Mouse (Mus musculus): ENCODE data around the gene Slc5a5. TPM values are rescaled to one million over a fixed set of nuclear protein-coding genes. Genes with fewer than 3 reads are reported as not detected.
"Not testable (repeated sequence)": the region's sequence is repeated elsewhere in the genome, so short reads cannot be mapped to it uniquely, and the experiment has no call there.

Gene Slc5a5
- total RNA-seq, 4 experiments from 2014 or later = 10.2 to 11.9 (median 11.5) TPM

DNA sequence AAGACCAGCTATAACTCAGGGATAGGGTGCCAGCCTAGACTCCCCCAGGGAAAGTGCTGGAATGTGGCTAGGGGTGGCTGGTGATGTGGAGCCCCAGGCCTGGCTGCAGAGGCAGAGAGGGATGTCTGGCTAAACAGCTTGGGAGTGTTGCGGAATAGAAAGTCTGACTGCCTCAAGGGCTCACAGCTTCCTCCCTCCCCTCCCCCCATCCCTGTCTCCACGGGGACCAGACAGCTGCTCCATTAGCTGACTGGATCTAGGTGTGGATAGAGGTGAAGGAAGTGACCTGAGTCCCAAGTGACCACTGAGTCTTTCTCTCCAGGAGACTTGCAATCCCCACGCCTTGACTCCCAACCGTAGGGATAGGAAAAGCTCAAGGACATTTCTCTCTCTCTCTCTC, 10.6 kb upstream of the Slc5a5 start:
- DNase-seq (ENCODE audit: low spot score in 2 of 2) = no peak

DNA sequence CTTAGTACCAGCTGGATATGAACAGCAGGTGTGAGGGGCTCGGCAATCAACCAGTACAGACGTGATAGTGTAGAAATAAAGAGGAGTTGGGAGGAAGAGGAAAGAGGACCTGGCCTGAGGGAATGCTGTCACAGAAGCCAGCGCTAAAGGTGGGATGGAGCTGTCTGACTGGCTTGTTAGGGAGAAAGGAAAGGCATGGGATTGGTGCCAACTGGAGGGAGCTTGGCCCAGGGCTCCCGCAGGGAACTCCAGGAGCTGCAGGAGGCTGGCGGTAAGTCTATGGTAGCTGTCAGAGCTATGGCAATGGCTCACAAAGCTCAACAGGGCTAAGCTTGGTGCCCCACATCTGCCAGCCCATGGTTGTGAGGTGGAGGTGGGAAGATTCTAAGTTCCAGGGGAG, 9.7 kb upstream of the Slc5a5 start:
- DNase-seq (ENCODE audit: low spot score in 2 of 2) = no peak

DNA sequence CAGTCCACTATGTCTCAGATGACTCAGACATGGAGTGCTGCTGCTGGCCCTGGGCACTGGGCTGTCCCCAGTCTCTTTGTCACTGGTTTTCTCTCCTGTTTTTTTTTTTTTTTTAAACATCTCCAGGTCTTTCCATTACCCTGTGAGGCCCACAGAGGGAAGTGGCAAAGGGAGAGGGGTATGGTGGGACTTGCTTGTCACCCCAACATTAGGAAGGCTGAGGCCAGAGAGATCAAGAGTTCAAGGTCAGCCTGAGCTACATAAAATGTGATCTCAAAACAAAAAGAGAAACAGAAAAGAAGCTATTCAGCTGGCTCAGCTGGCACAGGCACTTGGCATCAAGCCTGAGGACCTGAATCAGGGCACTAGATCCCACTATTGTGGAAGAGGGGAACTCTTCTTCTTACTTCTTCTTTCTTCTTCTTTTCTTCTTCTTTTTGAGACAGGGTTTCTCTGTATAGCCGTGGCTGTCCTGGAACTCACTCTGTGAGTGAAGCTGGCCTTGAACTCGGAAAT, 8.4 kb upstream of the Slc5a5 start:
- no peak for DNase-seq (ENCODE audit: low spot score in 2 of 2)

DNA sequence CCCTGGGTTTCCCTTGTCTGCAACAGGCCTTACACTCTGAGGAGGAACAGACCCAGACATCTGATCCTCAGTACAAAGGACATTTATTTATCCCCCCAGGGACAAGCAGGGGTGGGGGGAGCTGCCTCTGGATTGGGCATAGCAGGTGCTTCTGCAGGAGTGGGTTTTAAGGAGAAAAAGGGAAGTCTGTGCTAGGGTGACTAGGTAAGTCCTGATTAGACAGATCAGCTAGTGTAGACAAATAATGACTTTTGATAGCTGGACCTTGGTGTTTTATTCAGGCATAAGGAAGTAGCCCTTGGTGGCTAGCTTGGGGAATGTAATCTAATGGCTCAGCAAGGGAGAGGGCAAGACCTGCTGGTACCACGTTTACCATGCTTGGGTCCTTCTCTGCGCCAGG, 6.7 kb upstream of the Slc5a5 start:
- no peak for DNase-seq (ENCODE audit: low spot score in 2 of 2)

DNA sequence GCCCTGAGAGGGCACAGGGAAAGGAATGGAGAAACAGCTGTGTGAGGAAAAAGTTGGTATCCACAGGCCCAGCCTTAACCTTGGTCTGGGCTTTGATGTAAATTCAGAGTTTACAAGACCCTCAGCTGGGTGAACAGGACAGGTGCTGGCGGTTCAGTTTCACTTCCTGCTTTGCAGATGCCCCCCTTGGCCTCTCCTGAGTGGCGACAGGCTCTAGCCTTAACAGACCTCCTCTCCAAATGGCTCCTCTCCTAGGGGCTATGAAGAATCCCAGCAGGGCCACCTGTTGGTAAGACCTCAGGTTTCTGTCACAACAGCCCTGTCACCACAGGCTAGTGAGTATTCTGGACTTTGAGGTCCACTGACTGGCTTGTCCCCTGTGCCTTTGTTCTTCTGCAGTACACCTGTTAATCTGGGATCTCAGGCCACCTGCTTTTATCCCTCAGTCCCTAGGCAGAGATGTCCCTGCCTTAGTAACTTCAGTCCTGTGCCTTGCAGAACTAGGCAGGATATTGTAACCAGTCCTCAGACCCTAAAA, 6.2 kb upstream of the Slc5a5 start:
- no peak for DNase-seq (ENCODE audit: low spot score in 2 of 2)

DNA sequence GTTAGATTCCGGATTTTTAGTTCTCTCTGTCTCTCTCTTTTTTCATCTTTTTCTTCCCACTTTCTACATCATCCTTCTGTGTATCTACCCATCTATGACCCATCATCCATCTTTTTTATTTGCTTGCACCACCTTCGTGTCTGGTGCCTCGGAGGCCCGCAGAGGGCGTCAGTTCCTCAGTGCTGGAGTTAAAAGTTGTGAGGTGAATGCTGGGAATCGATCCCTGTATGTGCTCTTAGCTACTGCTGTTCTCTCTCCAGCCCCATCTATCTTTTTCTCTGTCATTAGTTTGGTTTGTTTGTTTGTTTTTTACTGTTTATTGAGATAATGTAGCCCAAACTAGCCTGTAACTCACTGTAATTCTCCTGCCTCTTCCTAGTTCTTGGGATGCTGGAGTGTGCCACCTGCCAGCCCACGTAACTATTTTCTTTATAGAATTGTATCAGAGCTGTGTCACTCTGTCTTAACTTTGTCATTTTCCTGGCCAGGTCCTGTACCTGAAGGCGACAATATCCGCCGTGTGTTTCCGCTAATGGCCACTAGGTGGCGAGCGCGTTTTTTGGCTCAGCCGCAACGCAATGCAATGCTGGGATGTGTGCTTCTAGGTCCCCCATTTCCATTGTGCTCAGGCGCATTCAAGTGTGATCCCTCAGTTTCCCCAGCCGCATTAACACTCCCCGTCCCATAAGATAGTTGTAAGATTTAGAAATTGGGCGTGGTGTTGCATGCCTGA, 5.3 kb upstream of the Slc5a5 start:
- peak; percentile 68 to 87 for DNase-seq (ENCODE audit: low spot score in 2 of 2)

DNA sequence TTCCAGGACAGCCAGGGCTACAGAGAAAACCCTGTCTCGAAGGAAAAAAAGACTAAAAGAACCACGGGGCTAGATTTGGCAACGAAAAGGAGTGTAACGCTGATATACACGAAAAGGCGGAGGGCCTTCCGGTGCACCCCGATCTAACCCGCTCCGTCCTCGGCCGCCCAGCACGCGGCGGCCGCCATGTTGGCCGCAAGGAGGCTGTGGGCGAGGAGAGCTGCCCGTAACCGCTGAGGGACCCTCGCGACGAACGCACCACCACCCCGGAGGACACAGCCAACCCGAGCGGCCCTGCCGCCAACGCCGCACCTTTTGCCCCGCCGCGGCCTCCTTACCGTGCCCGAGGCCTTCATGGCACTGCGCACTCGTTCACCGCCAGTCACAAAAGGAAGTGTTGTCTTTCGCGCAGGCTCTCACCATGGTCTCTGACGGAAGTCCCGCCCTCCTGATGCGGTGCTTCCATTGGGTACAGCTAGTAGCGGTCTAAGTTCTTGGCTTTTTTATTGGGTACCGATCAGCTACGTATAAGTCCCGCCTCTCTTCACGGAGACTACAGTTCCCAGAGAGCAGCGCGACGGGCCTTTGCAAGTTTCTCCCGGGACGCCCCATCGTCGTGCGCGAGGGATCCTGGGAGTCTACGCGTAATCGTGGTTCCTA, 4.6 kb upstream of the Slc5a5 start, which contains the start of gene Rpl18a:
Rpl18a (minus strand) TSS at position 392 of the 660 bp plus-strand sequence.
- DNase-seq (ENCODE audit: low spot score in 2 of 2) = peak; percentile 87 to 98

DNA sequence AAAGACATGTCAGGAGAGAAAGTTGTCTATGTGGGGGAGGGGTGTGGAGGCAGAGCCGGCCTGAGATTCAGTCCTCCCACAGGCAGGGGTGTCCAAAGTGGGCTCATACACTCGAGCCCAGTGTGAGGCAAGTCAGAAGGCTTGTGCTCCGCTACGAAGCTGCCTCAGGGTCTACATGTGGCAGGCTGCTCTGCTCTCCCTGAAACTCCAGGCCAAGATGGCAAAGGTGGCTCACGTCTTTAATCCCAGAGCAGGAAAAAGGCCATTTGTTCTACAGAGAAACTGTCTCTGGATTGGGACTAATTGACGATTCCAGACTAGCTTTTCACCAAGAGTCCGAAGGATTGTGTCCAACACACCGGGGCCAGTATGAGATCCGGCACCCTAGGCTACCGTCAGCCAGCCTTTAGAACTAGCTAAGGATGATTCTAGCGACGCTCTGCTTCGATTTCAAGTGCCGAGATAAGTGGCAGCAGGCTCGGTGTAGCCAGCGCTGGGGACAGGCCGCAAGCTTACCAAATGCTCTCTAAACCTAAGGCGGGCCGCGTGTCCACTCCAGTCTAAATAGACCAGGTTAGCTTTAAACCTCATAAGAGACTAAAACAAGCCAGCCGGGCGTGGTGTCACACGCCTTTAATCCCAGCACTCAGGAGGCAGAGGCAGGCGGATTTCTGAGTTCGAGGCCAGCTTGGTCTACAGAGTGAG, 3.9 kb upstream of the Slc5a5 start:
- no peak for DNase-seq (ENCODE audit: low spot score in 2 of 2)

DNA sequence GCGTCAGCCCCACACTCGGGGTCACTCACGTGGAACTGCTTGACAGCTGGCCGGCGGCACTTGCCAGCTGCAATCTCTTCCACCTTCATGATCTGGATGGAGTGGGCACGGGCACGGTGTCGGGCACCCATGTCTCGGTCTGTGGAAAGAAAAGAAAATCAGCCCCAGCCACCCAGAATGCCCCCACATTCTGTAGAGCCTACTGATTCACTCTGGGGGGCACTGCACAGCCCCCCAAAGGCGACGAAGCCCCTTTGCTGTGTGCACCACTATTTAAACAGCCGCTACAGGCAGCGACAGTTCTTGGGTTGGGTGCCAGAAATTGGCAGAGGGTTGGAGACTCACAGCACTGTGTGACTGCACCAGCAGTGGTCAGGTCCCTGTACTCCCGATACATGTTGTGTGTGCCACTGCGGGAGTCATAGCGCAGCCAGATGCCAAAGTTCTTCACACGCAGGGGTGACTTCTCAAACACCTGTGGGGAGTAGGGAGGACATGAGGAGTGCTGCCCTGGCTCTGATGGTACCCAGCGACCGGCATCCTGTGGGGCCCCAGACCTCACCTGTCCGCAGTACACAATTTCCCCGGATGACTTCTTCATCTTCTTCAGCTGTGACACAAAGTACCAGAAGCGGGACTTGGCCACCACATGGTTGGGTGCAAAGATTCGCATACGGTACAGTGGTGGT, 3.2 kb upstream of the Slc5a5 start:
- not testable (repeated sequence) for DNase-seq (ENCODE audit: low spot score in 2 of 2)

DNA sequence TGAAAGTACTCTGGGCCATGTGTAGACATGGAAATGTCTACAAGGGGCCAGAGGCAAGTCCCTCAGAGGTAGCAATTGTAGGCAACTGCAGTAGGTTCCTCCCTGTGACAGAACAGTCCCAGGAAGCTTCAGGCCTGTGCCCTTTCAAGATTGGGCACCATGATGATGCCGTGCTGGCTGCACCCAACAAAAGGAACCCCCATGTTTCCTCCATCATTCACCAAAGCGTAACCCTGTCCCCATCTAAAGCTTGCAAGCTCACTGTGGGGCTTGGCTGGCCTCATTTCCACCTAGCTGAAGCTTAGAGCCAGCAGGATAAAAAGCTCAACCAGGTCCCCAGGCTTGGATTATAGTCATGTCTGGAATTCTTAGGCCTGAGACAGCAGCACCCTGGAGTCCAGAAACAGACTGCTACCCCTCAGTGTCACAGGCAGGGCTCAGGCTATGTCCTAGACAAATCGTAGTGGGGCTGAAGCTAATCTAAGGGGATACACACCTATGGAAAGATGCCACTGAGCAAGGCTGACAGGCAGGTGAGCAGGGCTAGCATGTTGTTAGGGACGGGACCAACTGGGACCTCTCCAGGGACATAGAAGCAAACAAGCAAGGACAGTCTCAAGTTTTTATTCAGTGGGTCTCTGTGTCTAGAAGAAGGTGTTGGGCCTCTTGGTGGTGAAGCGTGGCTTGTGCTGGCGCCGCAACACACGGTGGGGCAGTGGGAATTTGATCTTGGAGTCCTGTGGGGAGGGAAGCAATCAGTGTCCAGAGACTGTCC, 2.4 kb upstream of the Slc5a5 start:
- DNase-seq (ENCODE audit: low spot score in 2 of 2) = no peak

DNA sequence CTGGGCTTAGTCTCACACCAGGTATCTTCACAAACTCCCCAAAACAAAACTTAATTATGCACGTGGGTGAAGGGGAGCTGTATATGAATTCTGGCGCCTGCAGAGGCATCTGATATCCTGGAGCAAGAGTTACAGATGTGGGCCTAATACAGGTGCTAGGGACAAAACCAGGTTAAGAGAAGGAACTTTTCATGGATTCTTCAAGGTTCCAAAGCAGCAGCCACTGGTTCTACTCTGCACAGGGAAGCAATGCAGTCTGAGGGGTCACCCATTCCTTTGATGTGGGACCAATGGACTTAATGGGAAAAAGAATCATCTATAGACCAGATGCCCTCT, 1.8 kb upstream of the Slc5a5 start:
- DNase-seq (ENCODE audit: low spot score in 2 of 2) = no peak

DNA sequence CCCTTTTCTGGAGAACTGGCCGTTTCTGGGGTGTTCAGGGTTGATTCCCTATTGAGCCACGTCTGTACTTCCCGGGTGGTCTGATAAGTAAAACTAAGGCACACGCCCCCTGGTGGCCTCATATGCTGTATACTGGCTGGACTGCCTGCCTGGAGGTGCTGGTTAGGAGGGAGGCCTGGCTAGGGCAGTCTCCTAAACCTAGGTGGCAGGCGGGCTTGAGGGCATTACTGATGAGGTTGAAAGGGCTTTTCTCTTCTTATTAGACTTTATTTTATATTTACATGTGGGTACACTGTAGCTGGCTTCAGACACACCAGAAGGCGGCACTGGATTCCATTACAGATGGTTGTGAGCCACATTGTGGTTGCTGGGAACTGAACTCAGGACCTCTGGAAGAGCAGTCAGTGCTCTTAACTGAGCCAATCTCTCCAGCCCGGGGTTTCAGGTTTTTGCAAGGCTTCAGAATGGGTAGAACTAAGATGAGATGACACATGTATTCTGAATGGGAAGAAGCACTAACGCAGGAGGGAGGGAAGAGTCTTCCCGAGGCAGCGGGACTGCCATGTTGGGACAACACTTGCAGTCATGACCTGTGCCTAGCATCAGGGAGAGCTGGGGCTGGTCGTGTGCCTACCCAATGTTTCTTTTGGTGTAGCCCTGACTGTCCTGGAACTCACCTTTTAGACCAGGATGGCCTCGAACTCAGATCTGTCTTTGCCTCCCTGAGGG, 1.3 kb upstream of the Slc5a5 start:
- DNase-seq (ENCODE audit: low spot score in 2 of 2) = no peak

DNA sequence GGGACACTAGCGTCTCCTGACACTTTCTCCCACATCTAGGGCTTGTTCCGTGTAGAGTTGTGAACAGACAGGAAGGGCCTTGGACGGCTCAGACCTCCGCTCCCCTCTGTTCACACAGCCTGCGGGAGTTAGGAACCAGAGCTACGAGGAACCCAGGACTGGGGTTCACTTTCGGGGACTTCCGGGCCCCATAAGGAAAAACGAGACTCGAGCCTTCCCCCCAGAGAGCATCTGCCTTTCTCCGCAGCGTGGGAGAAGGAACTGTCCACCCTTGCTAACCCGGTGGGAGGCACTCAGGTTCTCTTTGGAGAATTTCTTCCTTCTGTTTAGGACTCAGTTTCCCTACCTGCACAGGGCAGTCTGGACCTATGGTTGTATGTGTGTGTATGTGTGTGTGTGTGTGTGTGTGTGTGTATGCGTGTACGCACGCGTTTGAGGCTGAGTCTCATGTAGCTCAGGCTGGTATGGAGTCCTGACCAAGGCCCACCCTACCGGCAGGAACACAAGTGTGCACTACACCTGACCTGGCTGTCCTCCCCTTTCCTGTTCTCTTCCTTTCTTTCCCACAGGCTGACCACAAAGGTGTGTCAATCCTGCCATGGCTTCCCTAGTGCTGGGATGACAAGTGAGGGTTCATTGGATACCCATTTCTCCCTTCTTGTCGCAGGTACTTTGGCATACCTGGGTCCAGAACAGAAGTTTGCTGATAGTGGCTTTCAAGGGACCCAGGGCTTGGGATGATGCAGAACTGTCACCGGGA, 519 bp upstream of the Slc5a5 start:
- no peak for DNase-seq (ENCODE audit: low spot score in 2 of 2)

DNA sequence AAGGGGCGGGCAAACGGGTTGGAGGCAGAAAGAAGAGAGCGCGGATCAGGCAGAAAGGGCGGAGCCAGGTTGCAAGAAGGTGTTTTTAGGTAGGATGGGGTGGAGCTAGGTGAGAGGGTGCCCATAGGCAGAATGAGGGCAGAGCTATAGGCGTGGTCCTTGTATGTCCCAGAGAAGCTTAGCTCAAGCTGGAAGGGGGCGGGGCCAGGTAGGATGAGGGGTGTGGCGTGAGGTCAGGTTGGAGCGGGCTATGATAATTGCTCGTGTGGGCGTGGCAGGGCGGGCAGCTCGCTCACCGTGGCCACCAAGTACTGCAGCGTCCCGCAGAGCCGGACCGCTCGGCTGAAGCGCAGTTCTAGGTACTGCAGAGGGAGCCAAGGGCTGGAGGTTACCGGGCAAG, 1.2 kb downstream of the Slc5a5 start:
- no peak for DNase-seq (ENCODE audit: low spot score in 2 of 2)

DNA sequence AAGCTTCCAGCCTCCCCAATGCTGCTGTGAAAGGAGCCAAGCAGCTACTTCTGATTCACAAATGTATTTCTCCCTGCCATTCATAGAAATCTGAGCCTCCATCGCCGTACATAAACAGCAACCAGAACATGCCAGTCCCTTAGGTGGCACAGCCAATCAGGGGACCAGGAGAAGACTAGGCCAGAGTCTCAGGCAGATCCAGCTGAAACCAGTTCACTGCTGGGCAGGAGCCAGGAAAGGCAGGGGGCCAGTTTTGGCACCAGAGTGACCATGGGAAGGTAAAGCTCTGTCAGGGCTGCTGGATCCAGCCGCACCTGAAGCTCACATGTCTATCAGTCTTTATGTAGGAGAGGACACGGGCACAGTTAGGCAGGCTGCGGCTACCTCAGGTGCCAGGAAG, 1.9 kb downstream of the Slc5a5 start:
- DNase-seq (ENCODE audit: low spot score in 2 of 2) = no peak

DNA sequence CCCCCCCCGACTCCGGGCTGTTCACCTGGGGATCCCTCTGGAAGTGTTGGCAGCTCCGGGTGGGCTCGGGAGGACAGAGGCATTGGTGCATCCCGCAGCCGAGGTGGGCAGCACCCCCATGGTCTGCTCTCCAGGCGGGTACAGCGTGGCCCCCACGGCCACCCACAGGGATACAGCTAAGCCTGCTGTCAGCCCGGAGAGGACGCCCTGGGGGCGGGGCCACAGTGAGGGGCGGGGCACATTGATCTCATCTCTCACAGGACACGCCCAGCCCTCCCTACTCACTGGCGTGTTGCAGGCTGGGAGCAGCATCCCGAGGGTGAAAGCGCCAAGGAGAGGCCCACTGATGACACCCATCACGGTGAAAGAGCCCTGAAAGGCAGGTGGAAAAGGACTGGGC, 4.9 kb downstream of the Slc5a5 start:
- DNase-seq (ENCODE audit: low spot score in 2 of 2) = no peak

DNA sequence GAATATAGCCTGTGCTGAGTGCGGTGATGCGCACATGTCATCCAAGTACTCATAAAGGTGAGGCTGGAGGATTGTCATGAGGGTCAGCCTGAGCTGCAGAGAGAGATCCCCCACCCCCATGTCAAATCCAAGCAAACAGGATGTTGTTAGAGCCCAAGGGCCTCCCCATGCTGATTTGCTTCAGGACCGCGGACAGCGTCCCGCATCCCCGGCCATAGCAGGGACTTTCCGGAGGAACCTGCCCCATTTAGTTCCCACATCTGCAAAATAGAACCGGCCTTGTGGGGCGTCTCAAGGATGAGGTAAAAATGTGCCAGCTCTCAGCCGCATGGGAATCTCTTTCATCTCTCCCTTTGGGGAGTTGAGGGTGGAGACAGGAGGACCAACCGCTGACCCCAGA, 6.9 kb downstream of the Slc5a5 start:
- DNase-seq (ENCODE audit: low spot score in 2 of 2) = no peak

DNA sequence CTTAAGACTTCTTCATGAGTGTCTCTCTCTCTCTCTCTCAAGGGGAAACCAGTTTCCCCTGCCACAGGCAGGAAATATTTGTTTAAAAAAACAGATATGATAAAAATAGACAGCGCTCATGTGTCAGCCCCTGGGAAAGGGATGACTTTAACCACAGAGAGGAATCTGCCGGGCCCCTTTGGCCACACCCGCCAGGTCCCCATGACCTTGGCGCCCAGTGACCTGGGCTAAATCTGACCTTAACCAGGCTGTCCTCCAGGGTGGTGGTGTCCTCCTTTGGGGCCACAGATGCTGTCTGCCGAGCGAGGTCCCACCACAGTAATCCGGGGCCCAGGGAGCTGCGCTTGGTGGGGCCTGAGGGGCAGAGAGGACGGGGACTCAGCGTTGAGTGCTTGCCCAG, 7.9 kb downstream of the Slc5a5 start:
- DNase-seq (ENCODE audit: low spot score in 2 of 2) = no peak

DNA sequence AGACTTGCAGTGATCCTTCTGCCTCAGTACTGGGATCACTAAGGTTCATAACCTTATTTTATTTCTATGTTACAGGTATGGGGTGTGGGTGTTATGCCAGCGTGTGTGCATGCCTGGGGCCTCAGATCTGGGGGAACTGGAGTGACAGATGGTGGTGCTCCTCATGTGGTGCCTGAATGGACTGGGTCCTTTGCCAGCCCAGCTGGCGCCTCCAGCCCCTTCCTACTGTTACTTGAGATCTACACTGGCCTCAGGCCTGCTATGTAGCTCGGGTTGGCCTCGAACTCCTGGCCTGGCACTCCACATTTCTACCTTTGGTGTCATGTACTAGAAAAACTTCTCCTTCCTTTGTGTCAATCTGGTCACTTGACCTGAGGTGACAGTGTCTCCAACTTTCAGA, 8.4 kb downstream of the Slc5a5 start:
- no peak for DNase-seq (ENCODE audit: low spot score in 2 of 2)

Data from left cerebral cortex, adult 8-10 months (tissue).